Mouse (Mus musculus) limb, embryonic 14.5 days (tissue): ENCODE measurements around the gene Scfd2. TPM values are rescaled to one million over a fixed set of nuclear protein-coding genes. Genes with fewer than 3 reads are reported as not detected.

Experiments used
- ATAC-seq: fragments of 200-750 bp; cut with Nextera tagmentation; 2 replicates; pipeline ENCODE4 v1.8.0; 2017; ENCODE audit warnings: low read depth, moderate number of reproducible peaks, moderate TSS enrichment; ENCODE audit not compliant: low FRiP score
- DNase-seq: peaks from one replicate; pipeline ENCODE4 v3.0.0-alpha.2; 2015; ENCODE audit warnings: low spot score
- H3K27ac ChIP-seq: fragments of 300-500 bp; sonication (generic); replicated peaks from 2 replicates; pipeline ENCODE4 v1.5.1; 2014; ENCODE audit warnings: low read depth, mild to moderate bottlenecking, low read length, moderate library complexity, mixed read lengths
- H3K27me3 ChIP-seq: fragments of 300-500 bp; sonication (generic); 2 replicates; pipeline ENCODE4 v1.6.1; 2014; ENCODE audit warnings: low read length, mixed read lengths; ENCODE audit not compliant: control insufficient read depth, insufficient read depth
- H3K36me3 ChIP-seq: fragments of 300-500 bp; sonication (generic); 2 replicates; pipeline ENCODE4 v1.6.1; 2014; ENCODE audit warnings: mild to moderate bottlenecking, low read length, moderate library complexity, mixed read lengths; ENCODE audit not compliant: control insufficient read depth, insufficient read depth
- H3K4me1 ChIP-seq: fragments of 300-500 bp; sonication (generic); 2 replicates; pipeline ENCODE4 v1.6.1; 2014; ENCODE audit warnings: antibody characterized with exemption, low read length, mixed read lengths; ENCODE audit not compliant: control insufficient read depth, insufficient read depth
- H3K4me2 ChIP-seq: fragments of 300-500 bp; sonication (generic); replicated peaks from 2 replicates; pipeline ENCODE4 v1.6.1; 2014; ENCODE audit warnings: low read depth, mild to moderate bottlenecking, low read length, moderate library complexity; ENCODE audit not compliant: severe bottlenecking
- H3K4me3 ChIP-seq: fragments of 300-500 bp; sonication (generic); replicated peaks from 2 replicates; pipeline ENCODE4 v1.5.1; 2014; ENCODE audit warnings: low read length
- H3K9ac ChIP-seq: fragments of 300-500 bp; sonication (generic); 2 replicates; pipeline ENCODE4 v1.6.1; 2014; ENCODE audit warnings: mild to moderate bottlenecking, low read depth, low read length, moderate library complexity; ENCODE audit not compliant: severe bottlenecking
- H3K9me3 ChIP-seq: fragments of 300-500 bp; sonication (generic); 2 replicates; pipeline ENCODE4 v1.6.1; 2016; ENCODE audit warnings: low read length; ENCODE audit not compliant: control insufficient read depth
- POLR2A ChIP-seq: fragments of 200-500 bp; IDR thresholded peaks from 2 replicates; pipeline ENCODE4 v1.8.0; 2012; ENCODE audit warnings: inconsistent platforms, mild to moderate bottlenecking, moderate library complexity, borderline replicate concordance; ENCODE audit not compliant: insufficient read depth, insufficient read length; ENCODE audit errors: extremely low read depth
- WGBS: fragments of 180-500 bp; shearing (Covaris S2); extraction: QIAGEN DNeasy Blood & Tissue Kit; methylation state at CpG from one replicate; pipeline ENCODE4 v1.1.7; 2014; 5-methylcytosine and 5-hydroxymethylcytosine counted together
- polyA plus RNA-seq, 2 experiments: library from polyadenylated mRNA; depleted of rRNA in 1 of 2; stranded (reverse) in 1 of 2; unstranded in 1 of 2; fragments of >200 nt; fragmentation: Nextera tagmentation in 1 of 2; extraction: Ambion mirVana in 1 of 2; gene quantifications; 2 replicates each; pipeline versions ENCODE4 v1.2.1 to v1.2.3; 2012 to 2014

Gene Scfd2
- polyA plus RNA-seq, 2 experiments = 9.6 to 16.2 TPM

DNA sequence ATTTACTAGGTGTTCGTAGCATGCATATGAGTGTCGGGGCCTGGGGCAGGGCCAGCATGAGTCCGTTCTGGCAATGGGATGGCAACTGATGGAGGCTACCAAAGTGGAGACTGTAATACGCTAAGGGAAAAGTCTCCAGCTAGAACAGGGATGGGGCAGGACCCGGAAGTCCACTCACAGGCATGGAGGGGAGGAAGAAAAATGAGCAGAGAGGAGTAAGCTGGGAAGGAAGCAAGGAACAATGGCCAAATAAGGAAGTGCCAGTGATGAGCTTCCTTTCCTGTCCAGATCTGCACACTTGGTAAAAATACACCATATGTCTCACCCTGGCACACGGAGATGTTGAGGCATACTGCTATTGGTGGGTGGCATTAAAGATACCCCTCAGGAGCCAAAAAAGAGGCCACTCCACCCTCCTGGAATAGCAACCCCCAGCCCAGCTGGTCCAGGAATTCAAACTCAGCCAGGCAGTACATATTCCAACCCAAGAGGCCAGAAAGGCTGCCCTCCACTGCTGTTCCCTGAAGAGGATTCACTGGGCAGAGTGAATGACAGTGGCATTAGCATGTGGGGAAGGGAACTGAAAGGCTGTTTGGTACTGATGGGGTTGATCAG, 278.8 kb downstream of the Scfd2 start:
- no peak for DNase-seq
- no peaks in the 10 kb centered on the region for H3K9me3 ChIP-seq
- TF ChIP-seq POLR2A = no peak
- no peak overlapping the region for H3K9ac ChIP-seq
- H3K4me1 ChIP-seq = peaks cover 20% of the 10 kb centered on the region
- H3K27me3 ChIP-seq = no peaks in the 10 kb centered on the region
- no peaks in the 10 kb centered on the region for H3K36me3 ChIP-seq
- ATAC-seq = no peak
- H3K4me2 ChIP-seq = no peak overlapping the region
- 70% methylated on average over 6 of the region's 6 CpGs for WGBS
- H3K4me3 ChIP-seq = no peak overlapping the region
- no peak overlapping the region for H3K27ac ChIP-seq

DNA sequence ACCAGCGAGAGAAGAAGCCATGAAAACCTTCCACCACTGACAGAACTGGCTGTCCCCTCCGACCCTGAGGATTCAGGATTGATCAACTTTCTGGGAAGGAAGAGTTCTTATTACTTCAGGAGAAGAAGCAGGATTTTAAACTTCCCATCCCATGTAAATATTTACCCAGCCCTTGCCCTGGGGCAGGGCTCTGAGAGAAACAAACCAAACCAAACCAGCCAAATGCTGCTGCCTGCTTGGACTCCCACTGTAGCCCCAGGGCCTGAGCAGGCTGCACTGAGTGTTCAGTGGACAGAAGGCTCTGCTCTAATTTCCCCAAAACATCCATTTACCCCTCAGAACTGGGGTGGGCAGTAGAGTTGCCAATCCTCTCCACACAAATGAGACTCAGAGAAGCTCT, 280.6 kb downstream of the Scfd2 start:
- 0 out of 2 replicates have a peak overlapping the region, but pooled peaks have one; percentile 15 for H3K27ac ChIP-seq
- TF ChIP-seq POLR2A = no peak
- no peak for ATAC-seq

GRCm38 (mm10) chr5:74250308-74250707, 281.3 kb downstream of the Scfd2 start:
- no peaks in the 10 kb centered on the region for H3K27me3 ChIP-seq
- peaks cover 20% of the 10 kb centered on the region for H3K4me1 ChIP-seq
- H3K36me3 ChIP-seq = no peaks in the 10 kb centered on the region
- TF ChIP-seq POLR2A = no peak
- 33% methylated on average over 7 of the region's 7 CpGs for WGBS
- no peak overlapping the region for H3K9ac ChIP-seq
- DNase-seq = no peak
- H3K27ac ChIP-seq = peak overlapping the region; percentile 15; the same call in 1 of the 2 replicates
- ATAC-seq = no peak
- no peak overlapping the region for H3K4me2 ChIP-seq
- no peaks in the 10 kb centered on the region for H3K9me3 ChIP-seq
- H3K4me3 ChIP-seq = no peak overlapping the region

More for the DNA sequence above, 280.6 kb downstream of the Scfd2 start:
- DNase-seq = no peak
- no peaks in the 10 kb centered on the region for H3K36me3 ChIP-seq
- no peak overlapping the region for H3K4me2 ChIP-seq
- peaks cover 20% of the 10 kb centered on the region for H3K4me1 ChIP-seq
- H3K27me3 ChIP-seq = no peaks in the 10 kb centered on the region
- no peak overlapping the region for H3K4me3 ChIP-seq
- H3K9ac ChIP-seq = no peak overlapping the region
- 74% methylated on average over 2 of the region's 2 CpGs for WGBS
- no peaks in the 10 kb centered on the region for H3K9me3 ChIP-seq

- 41% methylated on average over 3 of the region's 3 CpGs for WGBS
- Histone ChIP-seq H3K4me1 (peaks cover 20% of the 10 kb centered on the region), H3K4me2 (no peak overlapping the region), H3K27me3 (no peaks in the 10 kb centered on the region), H3K27ac (peak overlapping the region; percentile 15; the same call in 1 of the 2 replicates), H3K36me3 (no peaks in the 10 kb centered on the region), H3K9ac (no peak overlapping the region), H3K4me3 (no peak overlapping the region), H3K9me3 (no peaks in the 10 kb centered on the region)
- ATAC-seq (no peak), DNase-seq (no peak)
- no peak for TF ChIP-seq POLR2A
These were observed 281.8 kb downstream of the Scfd2 start for GRCm38 (mm10) chr5:74249794-74250193.

DNA sequence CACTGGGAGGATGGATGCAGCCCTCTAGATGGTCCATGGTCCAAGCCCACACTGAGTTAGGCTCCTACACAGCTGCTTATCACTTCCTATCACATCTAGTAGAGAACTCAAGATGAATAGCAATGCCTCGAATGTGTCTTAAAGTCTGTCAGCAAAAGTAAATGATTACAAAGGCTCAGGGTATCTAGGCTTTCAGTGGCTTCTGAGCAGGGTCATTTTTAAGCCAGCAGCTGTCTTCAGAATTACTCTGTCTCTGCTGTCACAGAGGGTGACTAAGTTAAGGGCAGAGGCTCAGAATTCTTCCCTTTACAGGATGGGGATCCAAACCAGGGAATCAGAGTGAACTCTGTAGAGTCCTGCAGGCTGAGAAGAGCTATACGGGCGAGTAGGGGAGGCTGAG, 284.6 kb downstream of the Scfd2 start:
- H3K27ac ChIP-seq = no peak overlapping the region
- H3K27me3 ChIP-seq = no peaks in the 10 kb centered on the region
- no peak overlapping the region for H3K4me2 ChIP-seq
- H3K4me1 ChIP-seq = peaks cover 14% of the 10 kb centered on the region
- ATAC-seq (no peak), DNase-seq (no peak)
- H3K36me3 ChIP-seq = no peaks in the 10 kb centered on the region
- H3K9ac ChIP-seq = no peak overlapping the region
- H3K4me3 ChIP-seq = no peak overlapping the region
- no peak for TF ChIP-seq POLR2A
- WGBS = 71% methylated on average over 3 of the region's 3 CpGs
- H3K9me3 ChIP-seq = no peaks in the 10 kb centered on the region
